Mouse (Mus musculus) heart, embryonic 11.5 days (tissue): ENCODE data around the gene Plekha3. TPM values are rescaled to one million over a fixed set of nuclear protein-coding genes. Genes with fewer than 3 reads are reported as not detected.

Source experiments
- ATAC-seq: fragments of 200-750 bp; cut with Nextera tagmentation; replicated peaks from 2 replicates; pipeline ENCODE4 v1.8.0; 2017; ENCODE audit warnings: moderate library complexity; ENCODE audit not compliant: insufficient number of reproducible peaks, low FRiP score, low TSS enrichment
- H3K27ac ChIP-seq: fragments of 300-500 bp; sonication (generic); 2 replicates; pipeline ENCODE4 v1.5.1; 2014; ENCODE audit warnings: mild to moderate bottlenecking, low read depth, low read length
- H3K27me3 ChIP-seq: fragments of 300-500 bp; sonication (generic); 2 replicates; pipeline ENCODE4 v1.6.1; 2014; ENCODE audit warnings: mild to moderate bottlenecking, low read length, mixed read lengths; ENCODE audit not compliant: control insufficient read depth, insufficient read depth
- H3K36me3 ChIP-seq: fragments of 300-500 bp; sonication (generic); 2 replicates; pipeline ENCODE4 v1.6.1; 2014; ENCODE audit warnings: mild to moderate bottlenecking, low read length, moderate library complexity, mixed read lengths; ENCODE audit not compliant: control insufficient read depth, insufficient read depth
- H3K4me1 ChIP-seq: fragments of 300-500 bp; sonication (generic); 2 replicates; pipeline ENCODE4 v1.6.1; 2014; ENCODE audit warnings: low read length; ENCODE audit not compliant: control insufficient read depth, insufficient read depth
- H3K4me2 ChIP-seq: fragments of 300-500 bp; sonication (generic); 2 replicates; pipeline ENCODE4 v1.6.1; 2014; ENCODE audit warnings: mild to moderate bottlenecking, moderate library complexity
- H3K4me3 ChIP-seq: fragments of 300-500 bp; sonication (generic); 2 replicates; pipeline ENCODE4 v1.5.1; 2014; ENCODE audit warnings: low read depth, low read length
- H3K9ac ChIP-seq: fragments of 300-500 bp; sonication (generic); 2 replicates; pipeline ENCODE4 v1.6.1; 2014; ENCODE audit warnings: mild to moderate bottlenecking, low read depth, low read length, moderate library complexity
- H3K9me3 ChIP-seq: fragments of 300-500 bp; sonication (generic); replicated peaks from 2 replicates; pipeline ENCODE4 v1.6.1; 2016; ENCODE audit warnings: low read length; ENCODE audit not compliant: control insufficient read depth
- WGBS: fragments of 180-500 bp; shearing (Covaris S2); extraction: QIAGEN DNeasy Blood & Tissue Kit; methylation state at CpG from one replicate; pipeline ENCODE4 v1.1.7; 2014; ENCODE audit not compliant: insufficient replicate concordance; 5-methylcytosine and 5-hydroxymethylcytosine counted together
- polyA plus RNA-seq: library from polyadenylated mRNA; unstranded; fragments of >200 nt; fragmentation: Nextera tagmentation; extraction: Ambion mirVana; gene quantifications from 2 replicates; pipeline ENCODE4 v1.2.1, GENCODE M21; 2014

Gene Plekha3
- polyA plus RNA-seq, 1 experiment from 2014 or later: 11.5 TPM

GRCm38 (mm10) chr2:76672134-76672745 is 2.8 kb upstream of the Plekha3 start:
- H3K4me2 ChIP-seq: peak overlapping the region; percentile 88
- WGBS: 32% methylated on average over 9 of the region's 9 CpGs
- H3K9ac ChIP-seq: peak overlapping the region; percentile 84
- no peaks in the 10 kb centered on the region for H3K36me3 ChIP-seq
- no peaks in the 10 kb centered on the region for H3K9me3 ChIP-seq
- ATAC-seq: no peak
- H3K27me3 ChIP-seq: no peaks in the 10 kb centered on the region
- H3K4me3 ChIP-seq: peak overlapping the region; percentile 54
- H3K27ac ChIP-seq: peak overlapping the region; percentile 85
- peaks cover 16% of the 10 kb centered on the region for H3K4me1 ChIP-seq

GRCm38 (mm10) chr2:76672966-76673392 is 2.1 kb upstream of the Plekha3 start, which contains the start of gene Fkbp7:
Gene Fkbp7 (minus strand): TSS chr2:76673116.
- Histone ChIP-seq H3K36me3 (no peaks in the 10 kb centered on the region), H3K9ac (peak within 1 kb of the TSS; percentile 84), H3K4me3 (peak within 1 kb of the TSS; percentile 54), H3K27me3 (no peaks in the 10 kb centered on the region), H3K9me3 (no peaks in the 10 kb centered on the region), H3K4me1 (peaks cover 16% of the 10 kb centered on the region), H3K27ac (peak within 1 kb of the TSS; percentile 85), H3K4me2 (peak within 1 kb of the TSS; percentile 88)
- WGBS: 0% methylated on average over 17 of the region's 17 CpGs
- peak; percentile 90 for ATAC-seq

- H3K27me3 ChIP-seq: no peaks in the 10 kb centered on the region
- peak overlapping the region; percentile 88 for H3K4me2 ChIP-seq
- ATAC-seq: no peak
- no peak overlapping the region for H3K9ac ChIP-seq
- no peak overlapping the region for H3K27ac ChIP-seq
- H3K4me3 ChIP-seq: no peak overlapping the region
- no peaks in the 10 kb centered on the region for H3K36me3 ChIP-seq
- no peaks in the 10 kb centered on the region for H3K9me3 ChIP-seq
- peaks cover 16% of the 10 kb centered on the region for H3K4me1 ChIP-seq
- WGBS: 35% methylated on average over 7 of the region's 7 CpGs
Measured at GRCm38 (mm10) chr2:76673472-76674081, 1.5 kb upstream of the Plekha3 start.

GRCm38 (mm10) chr2:76675451-76675850 is 370 bp downstream of the Plekha3 start:
- under 1% methylated on average over 44 of the region's 44 CpGs for WGBS
- peak; percentile 36; the same call in 1 of the 2 replicates for ATAC-seq
- H3K4me3 ChIP-seq: peak overlapping the region; percentile 88

GRCm38 (mm10) chr2:76675949-76676348 is 868 bp downstream of the Plekha3 start:
- H3K9ac ChIP-seq: peak overlapping the region; percentile 85
- no peak overlapping the region for H3K27ac ChIP-seq
- H3K9me3 ChIP-seq: no peaks in the 10 kb centered on the region
- H3K4me1 ChIP-seq: peaks cover 16% of the 10 kb centered on the region
- no peak for ATAC-seq
- peak overlapping the region; percentile 84 for H3K4me2 ChIP-seq
- WGBS: 17% methylated on average over 4 of the region's 4 CpGs
- H3K36me3 ChIP-seq: peaks cover 3% of the 10 kb centered on the region; the same call in 1 of the 2 replicates
- no peaks in the 10 kb centered on the region for H3K27me3 ChIP-seq
- peak overlapping the region; percentile 88 for H3K4me3 ChIP-seq

More at GRCm38 (mm10) chr2:76675451-76675850, 370 bp downstream of the Plekha3 start:
- H3K27me3 ChIP-seq: no peaks in the 10 kb centered on the region
- peak overlapping the region; percentile 58 for H3K27ac ChIP-seq
- H3K36me3 ChIP-seq: peaks cover 3% of the 10 kb centered on the region; the same call in 1 of the 2 replicates
- no peaks in the 10 kb centered on the region for H3K9me3 ChIP-seq
- peaks cover 16% of the 10 kb centered on the region for H3K4me1 ChIP-seq
- H3K9ac ChIP-seq: peak overlapping the region; percentile 85
- peak overlapping the region; percentile 84 for H3K4me2 ChIP-seq

GRCm38 (mm10) chr2:76676401-76677226 is 1.5 kb downstream of the Plekha3 start:
- H3K4me2 ChIP-seq: peak overlapping the region; percentile 84
- no peaks in the 10 kb centered on the region for H3K27me3 ChIP-seq
- 70% methylated on average over 13 of the region's 13 CpGs for WGBS
- H3K9ac ChIP-seq: no peak overlapping the region; the same call in 1 of the 2 replicates
- H3K9me3 ChIP-seq: no peaks in the 10 kb centered on the region
- peaks cover 16% of the 10 kb centered on the region for H3K4me1 ChIP-seq
- peaks cover 3% of the 10 kb centered on the region; the same call in 1 of the 2 replicates for H3K36me3 ChIP-seq
- H3K4me3 ChIP-seq: peak overlapping the region; percentile 88
- no peak overlapping the region for H3K27ac ChIP-seq
- no peak for ATAC-seq

- ATAC-seq: no peak
- H3K27ac ChIP-seq: no peak overlapping the region
- no peak overlapping the region for H3K4me2 ChIP-seq
- no peaks in the 10 kb centered on the region for H3K4me1 ChIP-seq
- H3K36me3 ChIP-seq: peaks cover 7% of the 10 kb centered on the region; the same call in 1 of the 2 replicates
- H3K9ac ChIP-seq: no peak overlapping the region
- H3K27me3 ChIP-seq: no peaks in the 10 kb centered on the region
- H3K9me3 ChIP-seq: no peaks in the 10 kb centered on the region
- WGBS: 85% methylated on average over 8 of the region's 8 CpGs
- no peak overlapping the region for H3K4me3 ChIP-seq
Measured at GRCm38 (mm10) chr2:76682301-76682700, 7.2 kb downstream of the Plekha3 start.

- Histone ChIP-seq H3K36me3 (peaks cover 6% of the 10 kb centered on the region; the same call in 1 of the 2 replicates), H3K27me3 (no peaks in the 10 kb centered on the region), H3K4me2 (no peak overlapping the region), H3K9ac (no peak overlapping the region), H3K4me1 (peaks cover 11% of the 10 kb centered on the region), H3K27ac (no peak overlapping the region), H3K9me3 (no peaks in the 10 kb centered on the region), H3K4me3 (no peak overlapping the region)
- ATAC-seq: no peak
- 91% methylated on average over 3 of the region's 3 CpGs for WGBS
Measured at GRCm38 (mm10) chr2:76686986-76687385, 11.9 kb downstream of the Plekha3 start.
